Mouse (Mus musculus): ENCODE results near the gene Ssbp3. TPM values are rescaled to one million over a fixed set of nuclear protein-coding genes. Genes with fewer than 3 reads are reported as not detected.

Ssbp3 gene
- total RNA-seq, 1 experiment, result 42.6 TPM

- Histone ChIP-seq H3K36me3 (ENCODE audit: control insufficient read depth, insufficient read depth, low read length, poor library complexity, severe bottlenecking) (peaks cover 8% of the 10 kb centered on the region; the same call in 1 of the 2 replicates), H3K9me3 (ENCODE audit: control insufficient read depth, insufficient read depth, low read depth, low read length) (no peaks in the 10 kb centered on the region), H3K9ac (ENCODE audit: insufficient read depth, low read depth, low read length, poor library complexity, severe bottlenecking) (peak overlapping the region; percentile 41), H3K4me1 (ENCODE audit: control insufficient read depth in 2 of 2, insufficient read depth in 2 of 2, low read length in 2 of 2, poor library complexity in 1 of 2) (peaks cover 2 to 12% of the 10 kb centered on the region in 2 experiments; a peak in 1 of 4 replicates), H3K4me3 (ENCODE audit: insufficient read depth in 1 of 2, low read depth in 1 of 2, low read length in 2 of 2, poor library complexity in 1 of 2, severe bottlenecking in 1 of 2) (peak overlapping the region; percentile 36 to 54; a peak in 3 of 4 replicates), H3K27ac (ENCODE audit: insufficient read depth, low read depth, low read length, poor library complexity, severe bottlenecking) (no peak overlapping the region)
- in situ Hi-C loops (cut with MboI; ENCODE audit: low sequenced_read_pairs in 2 of 2, unreplicated experiment in 2 of 2), result no loop called here
- TF ChIP-seq HCFC1 (IDR thresholded peaks at IDR 0.05; ENCODE audit: borderline replicate concordance, insufficient read depth, low read length) (no peak), ZC3H11A (IDR thresholded peaks at IDR 0.05; ENCODE audit: borderline replicate concordance, low read depth, low read length) (no peak), MAFK (IDR thresholded peaks at IDR 0.05; ENCODE audit: insufficient read depth, low read depth, low read length) (no peak), CHD2 (IDR thresholded peaks at IDR 0.05; ENCODE audit: low read depth, low read length) (no peak), ZNF384 (IDR thresholded peaks at IDR 0.05; ENCODE audit: low read depth, low read length) (no peak)
- peak; percentile 16 for DNase-seq (ENCODE audit: low read depth, low spot score)
Measured at GRCm38 (mm10) chr4:107026451-107026850, 116.0 kb downstream of the Ssbp3 start.

GRCm38 (mm10) chr4:107035689-107036088 lies 125.2 kb downstream of the Ssbp3 start:
- in situ Hi-C loops (cut with MboI; ENCODE audit: low sequenced_read_pairs in 2 of 2, unreplicated experiment in 2 of 2), result no loop called here
- no peak overlapping the region for H3K27ac ChIP-seq (ENCODE audit: insufficient read depth, low read depth, low read length, poor library complexity, severe bottlenecking)
- no peak overlapping the region for H3K4me3 ChIP-seq (ENCODE audit: insufficient read depth in 1 of 2, low read depth in 1 of 2, low read length in 2 of 2, poor library complexity in 1 of 2, severe bottlenecking in 1 of 2)
- peaks cover 36% of the 10 kb centered on the region; the same call in 1 of the 2 replicates for H3K36me3 ChIP-seq (ENCODE audit: control insufficient read depth, insufficient read depth, low read length, poor library complexity, severe bottlenecking)
- no peak for TF ChIP-seq ZNF384 (IDR thresholded peaks at IDR 0.05; ENCODE audit: low read depth, low read length)
- no peak for TF ChIP-seq MAFK (IDR thresholded peaks at IDR 0.05; ENCODE audit: insufficient read depth, low read depth, low read length)
- TF ChIP-seq CHD2 (IDR thresholded peaks at IDR 0.05; ENCODE audit: low read depth, low read length), result no peak
- TF ChIP-seq ZC3H11A (IDR thresholded peaks at IDR 0.05; ENCODE audit: borderline replicate concordance, low read depth, low read length), result no peak
- no peak for TF ChIP-seq HCFC1 (IDR thresholded peaks at IDR 0.05; ENCODE audit: borderline replicate concordance, insufficient read depth, low read length)
- no peak for DNase-seq (ENCODE audit: low read depth, low spot score)
- H3K9me3 ChIP-seq (ENCODE audit: control insufficient read depth, insufficient read depth, low read depth, low read length), result no peaks in the 10 kb centered on the region
- H3K4me1 ChIP-seq (ENCODE audit: control insufficient read depth in 2 of 2, insufficient read depth in 2 of 2, low read length in 2 of 2, poor library complexity in 1 of 2), result no peaks in the 10 kb centered on the region
- no peak overlapping the region for H3K9ac ChIP-seq (ENCODE audit: insufficient read depth, low read depth, low read length, poor library complexity, severe bottlenecking)

GRCm38 (mm10) chr4:107036985-107037384 lies 126.5 kb downstream of the Ssbp3 start:
- in situ Hi-C loops (cut with MboI; ENCODE audit: low sequenced_read_pairs in 2 of 2, unreplicated experiment in 2 of 2), result no loop called here
- Histone ChIP-seq H3K4me3 (ENCODE audit: insufficient read depth in 1 of 2, low read depth in 1 of 2, low read length in 2 of 2, poor library complexity in 1 of 2, severe bottlenecking in 1 of 2) (no peak overlapping the region), H3K36me3 (ENCODE audit: control insufficient read depth, insufficient read depth, low read length, poor library complexity, severe bottlenecking) (peaks cover 45% of the 10 kb centered on the region), H3K4me1 (ENCODE audit: control insufficient read depth in 2 of 2, insufficient read depth in 2 of 2, low read length in 2 of 2, poor library complexity in 1 of 2) (no peaks in the 10 kb centered on the region), H3K9me3 (ENCODE audit: control insufficient read depth, insufficient read depth, low read depth, low read length) (no peaks in the 10 kb centered on the region), H3K27ac (ENCODE audit: insufficient read depth, low read depth, low read length, poor library complexity, severe bottlenecking) (no peak overlapping the region), H3K9ac (ENCODE audit: insufficient read depth, low read depth, low read length, poor library complexity, severe bottlenecking) (no peak overlapping the region)
- DNase-seq (ENCODE audit: low read depth, low spot score), result no peak
- no peak for TF ChIP-seq CHD2 (IDR thresholded peaks at IDR 0.05; ENCODE audit: low read depth, low read length)
- no peak for TF ChIP-seq ZNF384 (IDR thresholded peaks at IDR 0.05; ENCODE audit: low read depth, low read length)
- no peak for TF ChIP-seq MAFK (IDR thresholded peaks at IDR 0.05; ENCODE audit: insufficient read depth, low read depth, low read length)
- TF ChIP-seq ZC3H11A (IDR thresholded peaks at IDR 0.05; ENCODE audit: borderline replicate concordance, low read depth, low read length), result no peak
- TF ChIP-seq HCFC1 (IDR thresholded peaks at IDR 0.05; ENCODE audit: borderline replicate concordance, insufficient read depth, low read length), result no peak

GRCm38 (mm10) chr4:107038303-107038702 lies 127.8 kb downstream of the Ssbp3 start:
- peaks cover 46% of the 10 kb centered on the region for H3K36me3 ChIP-seq (ENCODE audit: control insufficient read depth, insufficient read depth, low read length, poor library complexity, severe bottlenecking)
- in situ Hi-C loops (cut with MboI; ENCODE audit: low sequenced_read_pairs in 2 of 2, unreplicated experiment in 2 of 2), result no loop called here

More at GRCm38 (mm10) chr4:107038303-107038702, 127.8 kb downstream of the Ssbp3 start:
- no peaks in the 10 kb centered on the region for H3K9me3 ChIP-seq (ENCODE audit: control insufficient read depth, insufficient read depth, low read depth, low read length)
- no peak overlapping the region for H3K27ac ChIP-seq (ENCODE audit: insufficient read depth, low read depth, low read length, poor library complexity, severe bottlenecking)
- no peak overlapping the region for H3K4me3 ChIP-seq (ENCODE audit: insufficient read depth in 1 of 2, low read depth in 1 of 2, low read length in 2 of 2, poor library complexity in 1 of 2, severe bottlenecking in 1 of 2)
- no peak overlapping the region for H3K9ac ChIP-seq (ENCODE audit: insufficient read depth, low read depth, low read length, poor library complexity, severe bottlenecking)
- no peak for DNase-seq (ENCODE audit: low read depth, low spot score)
- TF ChIP-seq HCFC1 (IDR thresholded peaks at IDR 0.05; ENCODE audit: borderline replicate concordance, insufficient read depth, low read length), result no peak
- TF ChIP-seq CHD2 (IDR thresholded peaks at IDR 0.05; ENCODE audit: low read depth, low read length), result no peak
- no peak for TF ChIP-seq MAFK (IDR thresholded peaks at IDR 0.05; ENCODE audit: insufficient read depth, low read depth, low read length)
- no peak for TF ChIP-seq ZNF384 (IDR thresholded peaks at IDR 0.05; ENCODE audit: low read depth, low read length)
- no peak for TF ChIP-seq ZC3H11A (IDR thresholded peaks at IDR 0.05; ENCODE audit: borderline replicate concordance, low read depth, low read length)
- H3K4me1 ChIP-seq (ENCODE audit: control insufficient read depth in 2 of 2, insufficient read depth in 2 of 2, low read length in 2 of 2, poor library complexity in 1 of 2), result no peaks in the 10 kb centered on the region

Measured in ES-E14 (cell line).